Mouse (Mus musculus): ENCODE results near the gene Srp54a. TPM values are rescaled to one million over a fixed set of nuclear protein-coding genes. Genes with fewer than 3 reads are reported as not detected.
A peak's percentile ranks its signal among the peaks of the same experiment; 100 is the strongest.
"Not testable (repeated sequence)": the region's sequence is repeated elsewhere in the genome, so short reads cannot be mapped to it uniquely, and the experiment has no call there.

Srp54a gene
- total RNA-seq (2015; ENCODE audit: low replicate concordance) (44.0 and 56.9 TPM in 2 replicates), total RNA-seq (2017; ENCODE audit: low replicate concordance) (84.2 and 116 TPM in 2 replicates)

DNA sequence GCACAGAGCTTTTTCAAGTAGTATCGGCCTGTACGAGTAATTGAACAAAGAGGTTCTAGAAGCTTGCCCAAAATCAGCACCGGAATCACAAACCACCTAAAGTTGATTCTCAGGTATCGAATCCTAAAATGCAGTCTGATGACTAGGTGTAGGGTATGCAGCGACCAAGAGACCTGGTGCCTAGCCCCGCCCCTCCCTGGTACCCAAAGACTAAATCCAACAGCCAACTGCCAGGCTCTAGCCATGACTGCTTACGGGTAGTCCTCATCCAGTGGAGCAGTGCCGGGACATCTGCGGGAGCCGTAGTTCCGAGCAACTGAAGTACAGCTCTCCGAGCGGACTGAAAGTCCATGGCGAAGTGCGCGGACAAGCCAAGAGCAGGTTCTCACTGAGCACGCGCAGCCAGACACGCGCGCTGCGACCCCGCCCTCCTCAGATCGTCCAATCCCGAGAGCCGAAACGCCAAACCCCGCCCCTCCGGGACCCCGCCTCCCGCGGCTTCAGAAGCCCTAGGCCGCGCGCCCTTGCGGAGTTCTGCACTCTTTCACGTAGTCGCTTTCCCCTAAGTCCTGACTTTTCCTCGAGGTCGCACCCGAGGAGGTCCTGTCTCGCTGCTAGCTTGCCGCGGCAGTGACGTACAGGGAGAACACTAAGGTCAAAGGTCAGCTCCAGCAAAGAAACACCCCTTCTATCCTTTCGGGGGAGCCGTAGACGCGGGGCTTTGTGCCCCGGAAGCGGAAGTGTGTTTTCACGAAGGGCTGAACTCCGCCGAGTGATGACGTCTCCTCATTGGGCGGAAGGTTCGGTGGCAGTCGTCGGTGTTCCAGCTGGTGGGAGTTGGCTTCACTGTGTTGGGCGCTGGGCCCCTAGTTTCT, at the start of gene Srp54a, which contains the start of gene 2700097O09Rik:
Gene Srp54a, plus strand, starts transcription at position 537 of the 875 bp plus-strand sequence.
Gene 2700097O09Rik, minus strand, starts transcription at position 385 of the 875 bp plus-strand sequence.
- ATAC-seq (replicated peaks; ENCODE audit: low FRiP score, poor library complexity, severe bottlenecking), result peak; percentile 95

DNA sequence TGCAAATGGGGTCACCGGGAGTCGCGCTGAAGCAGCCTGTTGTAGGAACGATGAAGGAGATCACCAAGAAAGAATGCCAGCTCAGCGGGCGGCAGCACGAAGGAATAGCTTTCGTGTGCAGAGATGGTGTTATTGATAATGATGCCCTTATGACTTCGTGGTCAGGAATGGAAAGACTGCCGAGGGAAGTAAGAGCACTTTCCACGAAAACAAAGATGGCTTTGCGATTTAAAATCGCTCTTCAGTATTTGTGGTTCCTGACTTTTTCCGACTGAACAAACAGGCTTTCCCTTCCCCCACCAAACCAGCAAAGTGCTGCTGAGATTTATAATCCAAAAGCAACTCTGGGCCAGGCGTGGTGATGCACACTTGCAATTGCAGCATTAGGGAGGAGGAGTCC, 39.1 kb upstream of the Srp54a start:
- ATAC-seq (replicated peaks; ENCODE audit: low FRiP score, poor library complexity, severe bottlenecking), result no peak

DNA sequence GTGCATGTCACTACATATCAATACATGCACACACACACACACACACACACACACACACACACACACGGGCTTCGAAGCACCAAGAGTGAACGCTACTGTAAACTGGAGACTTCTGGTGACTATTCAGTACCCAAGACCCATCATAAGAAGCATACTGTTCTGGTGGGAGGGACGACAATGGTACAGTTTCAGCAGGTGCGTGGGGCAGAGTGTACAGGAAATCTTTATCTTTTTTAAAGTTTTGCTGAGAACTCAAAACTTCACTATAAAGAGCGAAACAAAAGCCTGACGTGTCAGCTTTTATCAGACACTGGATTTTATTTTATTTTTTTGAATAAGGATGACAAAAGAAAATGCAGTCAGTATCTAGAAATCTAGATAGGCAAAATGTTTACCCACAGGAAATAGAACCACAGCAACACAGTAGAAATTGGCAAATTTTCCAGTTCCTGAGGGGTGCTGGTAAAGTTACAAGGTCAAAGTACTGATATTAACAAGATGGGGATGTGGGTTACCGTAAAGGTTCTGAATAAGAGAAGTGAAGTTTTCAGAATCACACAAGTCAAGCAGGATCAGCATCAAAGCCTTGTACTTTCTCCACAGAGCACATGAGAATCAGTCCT, 30.2 kb upstream of the Srp54a start:
- no peak for ATAC-seq (replicated peaks; ENCODE audit: low FRiP score, poor library complexity, severe bottlenecking)

DNA sequence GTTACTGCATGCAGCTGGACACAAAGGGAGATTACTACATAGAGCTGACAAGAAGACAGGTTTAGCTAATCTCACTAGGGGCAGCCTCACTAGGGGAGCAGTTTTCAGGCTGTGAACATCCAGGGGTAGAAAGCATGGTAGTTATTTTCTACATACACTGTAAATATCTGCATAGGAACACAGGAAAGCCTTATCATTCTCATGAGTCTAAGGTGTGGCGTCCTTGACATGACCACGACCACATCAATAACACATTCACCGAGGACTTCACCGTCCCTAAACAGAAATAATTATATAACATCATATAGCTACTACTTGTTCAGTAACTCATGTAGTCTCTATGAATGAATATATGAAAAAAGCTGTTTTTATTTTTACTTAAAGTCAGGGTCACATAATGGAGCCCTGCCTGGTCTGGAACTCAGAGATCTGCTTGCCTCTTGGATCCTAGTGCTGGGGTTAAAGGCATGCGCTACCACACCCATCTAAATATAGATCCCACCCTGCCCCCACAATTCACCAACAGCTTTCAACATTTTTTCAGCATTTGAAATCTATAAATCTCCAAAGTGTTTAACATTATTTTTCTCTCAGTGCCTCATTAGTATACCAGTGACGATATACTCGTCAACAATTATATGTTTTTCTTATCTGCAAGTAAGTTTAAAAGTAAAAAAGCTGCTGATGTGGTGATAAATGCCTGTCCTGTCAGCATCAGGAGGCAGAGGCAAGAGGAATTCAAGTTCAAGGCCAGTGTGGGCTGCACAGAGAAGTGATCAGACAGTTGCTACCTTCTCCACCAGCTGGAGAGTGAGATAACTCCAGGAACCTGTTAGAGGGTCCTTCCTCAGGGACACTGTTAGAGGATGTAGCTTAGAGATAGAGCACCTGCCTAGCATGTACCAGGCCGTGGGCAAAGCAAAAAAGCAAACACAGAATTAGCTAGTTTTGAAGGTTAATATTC, 28.6 kb upstream of the Srp54a start:
- ATAC-seq (replicated peaks; ENCODE audit: low FRiP score, poor library complexity, severe bottlenecking), result peak; percentile 87

DNA sequence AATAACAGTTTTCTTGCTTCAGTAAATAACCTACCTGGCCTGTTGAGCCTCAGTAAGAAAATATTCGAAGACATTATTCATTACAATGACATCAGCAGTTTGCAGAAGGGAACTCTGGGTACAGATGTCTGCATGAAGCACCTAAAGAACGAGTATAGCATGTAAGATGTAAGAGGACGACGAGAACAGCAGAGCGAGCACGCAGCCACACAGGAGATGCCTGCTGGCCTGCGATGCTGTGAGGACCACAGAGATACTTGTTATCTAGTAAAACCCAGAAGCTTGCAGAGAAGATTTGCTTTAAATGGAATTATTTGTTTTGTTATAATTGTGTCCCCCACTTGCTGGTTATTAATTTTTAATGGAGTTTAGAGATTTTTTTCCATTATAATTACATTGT, 26.8 kb upstream of the Srp54a start:
- peak; percentile 50; the same call in 1 of the 2 replicates for ATAC-seq (replicated peaks; ENCODE audit: low FRiP score, poor library complexity, severe bottlenecking)

DNA sequence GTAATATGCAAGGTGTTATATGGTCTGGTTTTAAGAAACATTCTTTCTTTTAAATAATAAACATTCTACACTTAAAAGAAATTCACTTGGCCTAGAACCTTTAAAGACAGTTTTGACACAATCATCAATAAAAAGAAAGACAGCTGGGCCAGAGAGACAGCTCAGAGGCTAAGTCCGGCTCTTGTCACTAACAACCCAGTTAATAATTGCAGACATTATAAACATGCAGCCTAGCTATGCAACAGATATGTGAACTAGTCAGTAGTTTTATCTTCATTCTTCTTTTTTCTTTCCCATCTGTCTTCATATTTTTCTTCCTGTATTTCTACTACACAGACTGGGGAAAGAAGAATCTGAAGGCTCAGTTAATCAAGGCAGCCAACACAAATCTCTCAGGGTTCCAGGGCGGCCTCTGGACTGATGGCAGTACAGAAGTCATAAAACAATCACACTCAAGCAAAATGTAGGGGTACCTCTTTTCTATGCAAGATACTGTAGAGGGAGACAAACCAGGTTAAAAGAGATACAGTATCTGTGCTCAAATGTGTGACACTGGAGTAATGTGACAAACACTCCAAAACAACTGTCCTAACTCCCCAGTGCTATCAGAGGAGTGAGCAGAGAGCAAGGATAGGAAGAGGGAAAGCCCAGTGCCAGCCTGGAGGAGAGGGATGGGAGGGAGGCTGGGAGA, 25.4 kb upstream of the Srp54a start:
- no peak for ATAC-seq (replicated peaks; ENCODE audit: low FRiP score, poor library complexity, severe bottlenecking)

DNA sequence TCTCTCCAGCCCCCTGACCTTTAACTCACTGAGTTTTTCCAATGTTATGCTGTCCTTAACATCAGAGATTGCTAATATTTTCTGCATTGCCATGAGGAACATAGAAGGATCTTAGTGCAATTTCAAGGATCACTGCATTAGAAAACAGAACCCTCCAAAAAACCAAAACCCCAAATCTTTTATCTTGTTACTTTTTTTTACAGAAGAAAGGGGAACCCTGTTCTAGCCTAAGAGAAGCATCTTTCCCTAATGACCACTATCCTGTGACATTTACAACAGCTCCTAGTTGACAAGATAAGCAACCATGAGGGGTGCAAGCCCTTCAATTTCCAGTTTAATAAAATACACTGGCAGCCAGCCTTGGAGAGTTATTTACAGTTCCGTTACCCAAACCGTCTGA, 23.4 kb upstream of the Srp54a start:
- no peak for ATAC-seq (replicated peaks; ENCODE audit: low FRiP score, poor library complexity, severe bottlenecking)

DNA sequence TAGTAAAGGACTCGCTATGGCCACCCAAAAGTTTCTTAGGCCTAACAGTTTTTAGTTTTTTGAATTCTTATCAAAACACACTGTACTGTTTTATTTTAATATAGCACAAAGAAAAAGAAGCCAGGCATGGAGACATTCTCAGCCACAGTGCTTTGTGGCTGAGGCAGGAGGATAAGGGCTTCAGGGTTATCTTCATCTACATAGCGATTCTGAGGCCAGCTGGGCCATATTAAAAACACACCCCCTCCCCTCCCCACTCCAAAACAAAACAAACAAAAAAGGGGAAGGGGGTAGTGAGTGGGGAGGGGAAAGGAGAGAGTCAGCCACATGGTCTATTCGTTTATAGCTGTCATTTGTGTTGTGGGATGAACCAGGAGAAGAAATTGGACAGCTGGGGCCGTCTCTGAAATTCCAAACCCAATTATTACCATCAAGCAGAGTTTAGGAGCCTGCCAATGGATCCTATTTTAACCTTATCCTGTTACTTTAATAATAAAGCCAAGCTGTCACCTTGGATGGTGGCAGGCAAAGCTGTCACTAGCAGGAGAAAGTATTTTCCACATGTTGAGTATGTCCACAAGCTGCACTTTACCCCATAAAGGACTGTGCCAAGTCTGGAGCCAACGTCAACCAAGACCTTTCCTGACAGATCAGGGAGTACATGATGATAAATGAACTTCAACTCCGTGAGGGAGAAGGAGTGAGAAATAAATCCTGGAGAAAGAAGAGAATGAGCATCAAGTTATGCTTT, 21.0 kb upstream of the Srp54a start:
- ATAC-seq (replicated peaks; ENCODE audit: low FRiP score, poor library complexity, severe bottlenecking), result no peak

DNA sequence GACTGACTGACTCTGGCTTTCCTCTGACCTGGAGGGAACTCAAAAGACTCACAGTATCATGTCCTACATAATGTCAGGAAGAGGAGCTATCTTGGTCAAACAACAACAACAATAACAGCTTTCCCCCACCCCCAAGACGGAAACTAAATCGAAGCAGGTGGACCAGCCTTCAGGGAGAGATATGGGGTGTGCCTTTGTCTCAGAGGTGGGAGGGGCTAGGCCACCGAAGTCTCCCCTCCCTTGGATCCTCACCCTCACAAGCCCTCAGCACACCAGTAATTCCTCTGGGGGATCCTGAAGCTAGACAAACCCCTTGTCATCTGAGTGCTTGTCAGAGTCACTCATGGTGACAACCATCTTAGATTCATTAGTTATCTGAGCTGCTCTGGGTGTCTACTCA, 20.2 kb upstream of the Srp54a start:
- peak; percentile 61 for ATAC-seq (replicated peaks; ENCODE audit: low FRiP score, poor library complexity, severe bottlenecking)

DNA sequence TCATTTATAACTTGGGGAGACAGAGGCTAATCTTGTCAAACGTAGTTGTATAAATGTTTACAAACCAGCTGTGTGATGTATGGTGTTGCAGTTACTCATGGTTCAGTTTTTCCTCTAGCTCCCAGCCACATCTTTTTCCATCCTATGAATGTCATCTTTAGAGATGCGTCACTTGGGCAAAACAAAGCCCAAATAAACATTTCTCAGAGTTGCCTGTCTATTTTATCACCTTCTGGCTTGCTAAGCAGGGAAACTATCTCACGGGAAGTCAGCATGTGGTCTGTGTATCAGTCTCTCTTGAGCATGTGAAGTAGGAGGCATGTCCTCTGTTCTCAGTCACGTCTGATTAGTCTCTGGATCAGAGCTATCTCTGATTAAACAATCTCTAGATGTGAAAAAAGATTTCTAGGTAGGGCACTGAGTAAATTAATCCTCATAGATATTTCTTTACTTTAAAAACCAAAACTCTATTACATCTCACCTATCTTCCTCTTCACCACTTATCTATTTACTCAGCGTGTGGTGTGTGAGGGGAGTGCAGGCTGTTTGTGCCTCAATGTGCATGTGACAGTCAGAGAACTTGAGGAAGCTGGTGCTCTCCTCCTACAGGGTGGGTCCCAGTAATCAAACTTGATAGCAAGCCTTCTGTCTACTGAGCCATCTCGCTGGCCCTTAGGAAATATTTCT, 19.7 kb upstream of the Srp54a start:
- ATAC-seq (replicated peaks; ENCODE audit: low FRiP score, poor library complexity, severe bottlenecking), result peak; percentile 73

DNA sequence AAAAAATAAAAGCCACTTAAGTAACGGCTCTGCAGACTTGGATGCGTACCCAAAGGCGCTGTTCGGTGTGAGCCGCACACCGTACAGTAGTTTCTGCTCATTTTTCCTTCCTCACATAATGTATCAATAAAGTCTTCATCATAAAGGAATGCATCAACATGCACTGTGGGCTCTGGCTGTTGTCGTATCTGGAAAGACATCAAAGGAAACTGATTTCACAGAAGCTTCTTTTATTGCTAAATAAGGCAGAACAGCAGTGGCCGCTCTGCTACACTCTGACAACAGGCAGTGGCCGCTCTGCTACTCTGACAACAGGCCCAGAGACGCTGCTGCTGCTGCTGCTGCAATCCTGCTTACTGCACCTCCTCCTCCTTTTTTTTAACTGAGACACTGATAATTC, 19.1 kb upstream of the Srp54a start:
- ATAC-seq (replicated peaks; ENCODE audit: low FRiP score, poor library complexity, severe bottlenecking), result no peak

DNA sequence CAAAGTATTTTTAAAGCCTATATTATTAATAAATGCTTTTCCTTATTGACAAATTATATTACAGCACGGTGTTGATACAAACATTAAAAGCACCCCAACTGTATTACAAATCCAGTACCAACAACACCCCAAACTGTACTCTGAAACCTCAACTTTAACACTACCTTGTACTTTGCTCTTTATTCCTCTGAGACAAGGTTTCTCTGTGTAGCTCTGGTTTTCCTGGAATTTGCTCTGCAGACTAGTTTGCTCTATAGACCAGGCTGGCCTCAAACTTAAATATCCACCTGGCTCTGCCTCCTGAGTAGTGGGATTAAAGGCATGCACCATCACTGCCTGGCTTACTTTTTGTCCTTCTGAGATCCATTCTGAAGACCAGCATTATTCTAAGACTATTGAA, 17.9 kb upstream of the Srp54a start:
- no peak for ATAC-seq (replicated peaks; ENCODE audit: low FRiP score, poor library complexity, severe bottlenecking)

DNA sequence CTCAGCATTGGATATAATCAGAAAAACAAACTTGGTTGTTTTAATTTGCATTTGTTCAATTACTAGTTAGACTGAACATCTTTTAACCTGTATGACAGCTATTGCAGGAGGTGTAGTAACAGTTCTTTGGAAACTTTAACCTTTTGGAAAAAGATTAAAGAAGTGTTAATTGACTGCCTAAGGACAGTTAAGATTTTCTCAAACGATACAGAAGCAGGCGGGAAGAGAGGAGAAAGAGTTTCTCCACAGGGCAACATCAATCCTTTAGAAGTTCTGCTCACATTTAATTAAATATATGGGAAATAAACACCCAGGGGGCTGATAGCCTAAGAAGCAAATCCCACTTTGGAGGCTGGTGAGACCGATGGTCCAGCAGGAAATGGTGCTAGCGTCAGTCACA, 7.6 kb upstream of the Srp54a start:
- ATAC-seq (replicated peaks; ENCODE audit: low FRiP score, poor library complexity, severe bottlenecking), result no peak

DNA sequence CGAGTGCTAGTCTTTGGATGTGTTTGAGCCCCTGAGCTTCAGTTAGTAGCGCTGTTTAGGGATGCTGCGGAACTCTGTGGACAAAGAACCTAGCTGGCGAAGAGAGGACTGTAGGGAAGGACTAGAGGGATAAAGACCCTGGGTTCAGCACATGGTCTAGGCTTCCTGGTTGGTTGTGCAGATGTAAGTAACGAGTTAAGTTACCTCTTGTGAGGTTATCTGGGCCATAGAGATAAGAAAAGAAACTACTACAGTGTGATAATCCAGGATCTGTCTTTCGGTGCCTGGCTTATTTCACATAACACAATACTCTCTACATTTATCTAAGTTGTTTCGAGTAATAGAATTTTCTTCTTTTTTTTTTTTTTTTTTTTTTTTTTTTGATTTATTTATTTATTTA, 6.4 kb upstream of the Srp54a start:
- ATAC-seq (replicated peaks; ENCODE audit: low FRiP score, poor library complexity, severe bottlenecking), result no peak

DNA sequence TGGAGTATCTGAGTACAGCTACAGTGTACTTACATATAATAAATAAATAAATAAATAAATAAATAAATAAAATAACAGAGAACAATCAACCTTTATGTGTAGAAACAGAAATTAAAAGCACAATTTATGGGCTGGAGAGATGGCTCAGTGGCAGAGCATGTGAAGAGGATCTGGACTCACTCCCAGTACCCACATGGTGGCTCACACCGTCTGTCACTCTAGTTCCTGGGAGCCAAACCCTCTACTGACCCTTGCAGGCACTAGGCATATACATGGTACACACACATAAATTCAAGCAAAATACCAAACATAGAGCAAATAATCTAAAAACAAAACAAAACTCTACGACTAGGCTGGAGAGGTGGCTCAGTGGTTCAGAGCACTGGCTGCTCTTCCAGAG, 4.8 kb upstream of the Srp54a start:
- ATAC-seq (replicated peaks; ENCODE audit: low FRiP score, poor library complexity, severe bottlenecking), result no peak

DNA sequence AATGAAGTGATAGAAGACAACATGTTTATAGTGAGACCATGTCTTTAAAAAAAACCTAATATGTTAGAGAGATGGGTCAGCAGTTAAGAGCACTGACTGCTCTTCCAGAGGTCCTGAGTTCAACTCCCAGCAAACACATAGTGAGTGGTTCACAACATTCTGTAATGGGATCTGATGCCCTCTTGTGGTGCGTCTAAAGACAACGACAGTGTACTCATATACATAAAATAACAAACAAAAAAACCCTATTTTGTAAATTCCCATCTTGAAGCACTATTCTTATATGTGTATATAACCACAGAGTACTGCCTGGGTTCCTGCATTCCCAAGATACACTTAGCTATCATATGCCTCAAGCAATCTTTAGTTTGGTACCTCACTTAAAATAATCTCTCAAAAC, 1.4 kb upstream of the Srp54a start:
- ATAC-seq (replicated peaks; ENCODE audit: low FRiP score, poor library complexity, severe bottlenecking), result not testable (repeated sequence)

DNA sequence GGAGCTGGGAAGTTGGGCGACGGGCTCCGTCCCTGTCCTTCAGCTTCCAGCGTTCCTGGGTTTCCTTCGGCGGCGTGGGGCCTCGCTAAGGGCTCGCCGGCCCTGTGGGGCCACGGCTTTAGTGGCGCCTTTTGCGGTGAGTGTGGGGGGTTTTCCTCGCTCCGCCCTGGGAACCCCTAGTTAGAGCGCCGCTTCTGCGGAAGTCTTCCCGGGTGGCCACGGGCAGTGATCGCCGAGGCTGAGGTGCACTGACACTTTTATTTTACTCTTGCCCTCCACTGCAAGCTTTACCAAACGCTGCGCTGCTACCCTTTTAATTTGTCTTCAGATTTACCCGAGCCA, 510 bp downstream of the Srp54a start:
- ATAC-seq (replicated peaks; ENCODE audit: low FRiP score, poor library complexity, severe bottlenecking), result not testable (repeated sequence)

DNA sequence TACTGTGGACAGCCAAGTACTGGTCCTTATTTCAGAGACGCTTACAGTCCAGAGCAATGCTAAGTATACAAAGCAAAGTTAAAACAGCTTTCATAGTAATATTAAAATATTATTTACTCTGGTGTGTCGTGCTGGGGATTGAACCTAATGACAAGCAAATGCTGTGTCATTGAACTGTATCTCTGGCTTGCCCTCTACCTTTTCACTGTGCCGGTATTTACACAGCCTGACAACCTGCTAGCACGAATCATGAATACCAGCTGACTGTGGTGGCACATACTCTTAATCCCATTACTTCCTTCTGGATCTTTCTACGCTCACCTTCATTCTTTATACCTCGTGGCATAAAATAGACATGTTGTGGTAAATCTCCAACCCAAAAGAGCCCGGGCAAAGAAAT, 12.1 kb downstream of the Srp54a start:
- ATAC-seq (replicated peaks; ENCODE audit: low FRiP score, poor library complexity, severe bottlenecking), result not testable (repeated sequence)
